Mouse (Mus musculus) limb, embryonic 14.5 days (tissue): ENCODE data around the gene Rbl1. TPM values are rescaled to one million over a fixed set of nuclear protein-coding genes. Genes with fewer than 3 reads are reported as not detected.

Experiments
- ATAC-seq: fragments of 200-750 bp; cut with Nextera tagmentation; 2 replicates; pipeline ENCODE4 v1.8.0; 2017; ENCODE audit warnings: low read depth, moderate number of reproducible peaks, moderate TSS enrichment; ENCODE audit not compliant: low FRiP score
- DNase-seq: peaks from one replicate; pipeline ENCODE4 v3.0.0-alpha.2; 2015; ENCODE audit warnings: low spot score
- H3K27ac ChIP-seq: fragments of 300-500 bp; sonication (generic); replicated peaks from 2 replicates; pipeline ENCODE4 v1.5.1; 2014; ENCODE audit warnings: low read depth, mild to moderate bottlenecking, low read length, moderate library complexity, mixed read lengths
- H3K27me3 ChIP-seq: fragments of 300-500 bp; sonication (generic); 2 replicates; pipeline ENCODE4 v1.6.1; 2014; ENCODE audit warnings: low read length, mixed read lengths; ENCODE audit not compliant: control insufficient read depth, insufficient read depth
- H3K36me3 ChIP-seq: fragments of 300-500 bp; sonication (generic); 2 replicates; pipeline ENCODE4 v1.6.1; 2014; ENCODE audit warnings: mild to moderate bottlenecking, low read length, moderate library complexity, mixed read lengths; ENCODE audit not compliant: control insufficient read depth, insufficient read depth
- H3K4me1 ChIP-seq: fragments of 300-500 bp; sonication (generic); 2 replicates; pipeline ENCODE4 v1.6.1; 2014; ENCODE audit warnings: antibody characterized with exemption, low read length, mixed read lengths; ENCODE audit not compliant: control insufficient read depth, insufficient read depth
- H3K4me2 ChIP-seq: fragments of 300-500 bp; sonication (generic); replicated peaks from 2 replicates; pipeline ENCODE4 v1.6.1; 2014; ENCODE audit warnings: low read depth, mild to moderate bottlenecking, low read length, moderate library complexity; ENCODE audit not compliant: severe bottlenecking
- H3K4me3 ChIP-seq: fragments of 300-500 bp; sonication (generic); replicated peaks from 2 replicates; pipeline ENCODE4 v1.5.1; 2014; ENCODE audit warnings: low read length
- H3K9ac ChIP-seq: fragments of 300-500 bp; sonication (generic); 2 replicates; pipeline ENCODE4 v1.6.1; 2014; ENCODE audit warnings: mild to moderate bottlenecking, low read depth, low read length, moderate library complexity; ENCODE audit not compliant: severe bottlenecking
- H3K9me3 ChIP-seq: fragments of 300-500 bp; sonication (generic); 2 replicates; pipeline ENCODE4 v1.6.1; 2016; ENCODE audit warnings: low read length; ENCODE audit not compliant: control insufficient read depth
- POLR2A ChIP-seq: fragments of 200-500 bp; IDR thresholded peaks from 2 replicates; pipeline ENCODE4 v1.8.0; 2012; ENCODE audit warnings: inconsistent platforms, mild to moderate bottlenecking, moderate library complexity, borderline replicate concordance; ENCODE audit not compliant: insufficient read depth, insufficient read length; ENCODE audit errors: extremely low read depth
- WGBS: fragments of 180-500 bp; shearing (Covaris S2); extraction: QIAGEN DNeasy Blood & Tissue Kit; methylation state at CpG from one replicate; pipeline ENCODE4 v1.1.7; 2014; 5-methylcytosine and 5-hydroxymethylcytosine counted together
- polyA plus RNA-seq, 2 experiments: library from polyadenylated mRNA; depleted of rRNA in 1 of 2; stranded (reverse) in 1 of 2; unstranded in 1 of 2; fragments of >200 nt; fragmentation: Nextera tagmentation in 1 of 2; extraction: Ambion mirVana in 1 of 2; gene quantifications; 2 replicates each; pipeline versions ENCODE4 v1.2.1 to v1.2.3; 2012 to 2014

Gene Rbl1
- polyA plus RNA-seq, 2 experiments: 19.9 to 20.2 TPM

GRCm38 (mm10) chr2:157145173-157145572 lies 59.2 kb downstream of the Rbl1 start:
- no peaks in the 10 kb centered on the region for H3K4me1 ChIP-seq
- WGBS: 82% methylated on average over 1 of the region's 1 CpGs
- no peak overlapping the region for H3K4me3 ChIP-seq
- H3K36me3 ChIP-seq: peaks cover 35% of the 10 kb centered on the region
- no peak overlapping the region for H3K4me2 ChIP-seq
- no peak for ATAC-seq
- no peak overlapping the region for H3K27ac ChIP-seq
- no peak for DNase-seq
- no peak for TF ChIP-seq POLR2A
- H3K9me3 ChIP-seq: no peaks in the 10 kb centered on the region
- H3K9ac ChIP-seq: no peak overlapping the region
- H3K27me3 ChIP-seq: no peaks in the 10 kb centered on the region

DNA sequence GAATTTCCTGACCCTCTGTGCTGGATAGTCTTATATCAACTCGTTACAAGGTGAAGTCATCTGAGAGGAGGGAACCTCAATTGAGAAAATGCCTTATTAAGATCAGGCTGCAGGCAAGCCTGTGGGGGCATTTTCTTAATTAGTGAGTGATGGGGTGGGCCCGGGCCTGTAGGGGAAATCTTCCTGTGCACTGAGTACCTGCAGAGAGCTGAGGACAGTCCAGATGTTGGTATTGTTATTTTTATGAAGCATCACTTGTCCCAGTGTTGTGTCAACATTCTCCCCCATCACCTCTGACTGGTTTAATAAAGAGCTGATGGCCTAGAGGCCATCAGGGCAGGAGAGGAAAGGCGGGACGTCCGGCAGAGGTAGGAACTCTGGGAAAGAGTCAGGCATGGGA lies 60.2 kb downstream of the Rbl1 start:
- ATAC-seq (no peak), DNase-seq (no peak)
- Histone ChIP-seq H3K27me3 (no peaks in the 10 kb centered on the region), H3K27ac (no peak overlapping the region), H3K36me3 (peaks cover 24% of the 10 kb centered on the region; the same call in 1 of the 2 replicates), H3K4me3 (no peak overlapping the region), H3K4me1 (no peaks in the 10 kb centered on the region), H3K9me3 (no peaks in the 10 kb centered on the region), H3K9ac (no peak overlapping the region), H3K4me2 (no peak overlapping the region)
- no peak for TF ChIP-seq POLR2A
- WGBS: 65% methylated on average over 5 of the region's 5 CpGs

GRCm38 (mm10) chr2:157141962-157142361 lies 62.4 kb downstream of the Rbl1 start:
- WGBS: 80% methylated on average over 4 of the region's 4 CpGs
- no peak for DNase-seq
- Histone ChIP-seq H3K36me3 (0 out of 2 replicates have a peak, but pooled peaks cover 14% of the 10 kb centered on the region), H3K27me3 (no peaks in the 10 kb centered on the region), H3K9me3 (no peaks in the 10 kb centered on the region), H3K4me3 (no peak overlapping the region), H3K4me1 (no peaks in the 10 kb centered on the region), H3K9ac (no peak overlapping the region), H3K4me2 (no peak overlapping the region), H3K27ac (no peak overlapping the region)
- ATAC-seq: no peak
- TF ChIP-seq POLR2A: no peak

GRCm38 (mm10) chr2:157139251-157139802 lies 65.0 kb downstream of the Rbl1 start:
- Histone ChIP-seq H3K9ac (no peak overlapping the region), H3K4me3 (no peak overlapping the region), H3K4me1 (no peaks in the 10 kb centered on the region), H3K4me2 (no peak overlapping the region), H3K9me3 (no peaks in the 10 kb centered on the region), H3K27me3 (no peaks in the 10 kb centered on the region), H3K36me3 (no peaks in the 10 kb centered on the region), H3K27ac (no peak overlapping the region)
- WGBS: 94% methylated on average over 5 of the region's 5 CpGs
- no peak for ATAC-seq
- TF ChIP-seq POLR2A: no peak
- no peak for DNase-seq

DNA sequence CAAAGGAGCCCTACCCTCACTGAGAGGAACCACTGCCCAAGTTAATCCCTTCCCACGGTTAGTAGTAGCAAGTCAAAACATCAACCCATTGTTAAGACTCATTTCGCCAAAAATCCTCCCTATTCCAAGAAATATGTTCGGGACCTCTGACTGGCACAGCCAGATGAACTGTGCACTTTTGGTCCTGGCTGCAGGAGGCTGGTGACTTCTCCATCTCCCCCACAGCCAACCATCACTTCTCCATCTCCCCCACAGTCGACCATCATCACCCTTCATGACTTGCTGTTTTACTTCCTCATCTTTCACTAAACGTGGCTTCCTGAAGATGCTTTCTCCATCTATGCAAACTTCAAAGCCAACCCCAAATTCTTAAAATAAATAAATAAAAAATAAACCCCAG lies 65.5 kb downstream of the Rbl1 start:
- ATAC-seq (no peak), DNase-seq (no peak)
- Histone ChIP-seq H3K36me3 (no peaks in the 10 kb centered on the region), H3K4me2 (no peak overlapping the region), H3K9me3 (no peaks in the 10 kb centered on the region), H3K4me3 (no peak overlapping the region), H3K27ac (no peak overlapping the region), H3K4me1 (peaks cover 1% of the 10 kb centered on the region), H3K9ac (no peak overlapping the region), H3K27me3 (no peaks in the 10 kb centered on the region)
- WGBS: 85% methylated on average over 5 of the region's 5 CpGs
- TF ChIP-seq POLR2A: no peak
